Mouse (Mus musculus) ES-E14 (cell line): ENCODE data around the gene Irf2bp2.
"Not testable (repeated sequence)": the region's sequence is repeated elsewhere in the genome, so short reads cannot be mapped to it uniquely, and the experiment has no call there.

Experiments used
- CHD2 ChIP-seq: IDR thresholded peaks from 2 replicates; pipeline ENCODE4 v1.6.1; 2014; ENCODE audit warnings: mild to moderate bottlenecking, low read depth, low read length, inconsistent platforms
- ZC3H11A ChIP-seq: IDR thresholded peaks from 2 replicates; pipeline ENCODE4 v1.6.1; 2012; ENCODE audit warnings: low read depth, mild to moderate bottlenecking, inconsistent platforms, low read length, borderline replicate concordance
- ZNF384 ChIP-seq: IDR thresholded peaks from 2 replicates; pipeline ENCODE4 v1.6.1; 2012; ENCODE audit warnings: low read depth, low read length, inconsistent platforms

- not testable (repeated sequence) for TF ChIP-seq CHD2, ZC3H11A
- peak; percentile 87 for TF ChIP-seq ZNF384
These were observed 6.6 kb upstream of the Irf2bp2 start for GRCm38 (mm10) chr8:126600388-126600787.
